Mouse (Mus musculus): ENCODE results near the gene Oxld1. TPM values are rescaled to one million over a fixed set of nuclear protein-coding genes. Genes with fewer than 3 reads are reported as not detected.
"Not testable (repeated sequence)": the region's sequence is repeated elsewhere in the genome, so short reads cannot be mapped to it uniquely, and the experiment has no call there.

The Oxld1 gene
- total RNA-seq, 2 experiments from 2014 or later = 15.5 to 16.2 TPM

DNA sequence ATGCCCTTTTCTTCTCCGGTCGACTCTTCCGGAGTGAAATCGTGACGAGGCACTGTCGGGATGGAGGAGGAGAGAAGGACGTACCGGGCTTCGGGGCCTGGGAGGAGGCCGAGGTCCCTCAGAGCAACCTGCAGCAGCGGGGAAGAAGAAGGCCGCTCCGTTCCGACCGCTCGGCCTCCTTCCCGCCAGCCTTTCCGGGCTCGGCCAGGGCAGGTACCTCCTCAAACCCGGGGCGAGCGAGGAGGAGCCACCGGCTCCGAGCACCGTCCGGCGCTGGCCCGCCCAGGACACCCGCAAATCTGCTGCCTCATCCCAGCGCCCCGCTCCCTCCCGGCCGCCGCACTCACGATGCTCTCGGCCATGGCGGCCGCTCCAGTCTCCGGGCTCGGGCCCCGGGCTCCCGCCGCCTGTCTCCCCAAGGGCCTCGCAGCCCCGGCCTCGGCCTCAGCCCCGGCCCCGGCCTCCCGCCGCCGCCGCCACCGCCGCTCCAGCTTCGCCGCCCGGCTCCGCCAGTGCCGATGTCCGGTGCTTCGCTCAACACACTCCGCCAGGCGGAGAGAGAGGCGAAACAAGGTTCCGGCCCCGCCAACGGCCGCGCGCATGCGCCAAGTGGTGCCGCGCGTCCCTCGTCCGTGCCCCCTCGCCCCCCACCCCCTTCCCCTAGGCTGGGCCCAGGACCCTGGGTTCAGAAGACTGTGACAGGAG is 20.6 kb downstream of the Oxld1 start, which contains the start of gene Nploc4:
Gene Nploc4, minus strand, starts transcription at position 557 of the 705 bp plus-strand sequence.
- DNase-seq (ENCODE audit: extremely low spot score in 1 of 2, low spot score in 1 of 2) = peak; percentile 83 to 91

DNA sequence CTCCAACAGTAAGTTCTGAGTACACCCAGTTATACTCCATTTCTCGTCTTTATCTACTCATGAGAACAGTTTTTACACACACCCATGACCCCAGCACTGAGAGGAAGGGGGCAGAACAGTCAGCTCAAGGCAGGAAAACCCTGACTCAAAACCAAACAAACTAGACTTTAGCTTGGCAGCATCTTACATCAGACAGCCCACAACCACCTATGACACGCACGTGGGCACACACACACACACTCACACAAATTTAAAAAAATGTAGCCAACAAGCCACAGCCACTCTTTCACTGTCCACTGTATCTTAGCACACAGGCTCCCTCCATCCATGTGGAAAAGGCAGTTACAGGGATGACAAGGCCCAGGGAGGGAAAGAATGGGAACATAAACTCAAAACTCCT is 31.1 kb downstream of the Oxld1 start:
- no peak for DNase-seq (ENCODE audit: extremely low spot score in 1 of 2, low spot score in 1 of 2)

- peak; percentile 53 to 75 for DNase-seq (ENCODE audit: extremely low spot score in 1 of 2, low spot score in 1 of 2)
These were observed 34.1 kb downstream of the Oxld1 start for GRCm38 (mm10) chr11:120423569-120424295.

- DNase-seq (ENCODE audit: extremely low spot score in 1 of 2, low spot score in 1 of 2) = no peak
These were observed 35.0 kb downstream of the Oxld1 start for GRCm38 (mm10) chr11:120422651-120423568.

GRCm38 (mm10) chr11:120418592-120418991 is 39.3 kb downstream of the Oxld1 start:
- DNase-seq (ENCODE audit: extremely low spot score in 1 of 2, low spot score in 1 of 2) = no peak

DNA sequence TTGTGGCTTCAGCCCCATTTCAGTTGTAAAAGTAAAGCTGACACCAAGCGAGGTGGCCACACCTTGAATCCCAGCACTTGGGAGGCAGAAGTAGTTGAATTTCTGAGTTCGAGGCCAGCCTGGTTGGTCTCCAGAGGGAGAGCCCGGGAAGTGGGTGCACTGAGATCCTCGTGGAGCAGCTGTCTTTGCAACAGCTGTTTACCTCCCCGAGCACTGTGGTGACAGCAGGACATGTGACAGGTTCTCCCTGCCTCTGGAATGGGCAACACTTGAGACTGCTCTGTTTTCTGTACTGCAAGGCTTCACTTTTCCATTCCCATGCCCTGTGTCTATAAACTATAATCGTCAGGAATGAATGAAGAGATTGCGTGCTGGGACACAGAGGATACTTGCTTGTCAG is 40.0 kb downstream of the Oxld1 start:
- no peak for DNase-seq (ENCODE audit: extremely low spot score in 1 of 2, low spot score in 1 of 2)

- not testable (repeated sequence) for DNase-seq (ENCODE audit: extremely low spot score in 1 of 2, low spot score in 1 of 2)
These were observed 44.2 kb downstream of the Oxld1 start for GRCm38 (mm10) chr11:120413621-120414020.

Other genes starting within 250 kb of the Oxld1 start
- 10 to 100 TPM; 17.7 to 22.6 TPM for gene Bahcc1, start 225.1 kb downstream of the Oxld1 start, total RNA-seq (2021)
- gene Actg1, start 109.5 kb downstream of the Oxld1 start, total RNA-seq (2021) = 1,000 to 10,000 TPM; 1,451 to 1,562 TPM
- gene Fscn2, start 96.5 kb downstream of the Oxld1 start, total RNA-seq (2021) = under 1 TPM in 1 of 2 experiments, not detected in 1; 0.89 TPM
- 10 to 100 TPM; 16.2 to 17.1 TPM for gene Faap100, start 79.3 kb downstream of the Oxld1 start, total RNA-seq (2021)
- gene Nploc4, start 20.4 kb downstream of the Oxld1 start, total RNA-seq (2021) = 10 to 100 TPM; 62.4 to 63.0 TPM
- gene Tspan10, start 15.4 kb downstream of the Oxld1 start, total RNA-seq (2021) = 1 to 10 TPM in 1 of 2 experiments, under 1 TPM in 1; 0.32 to 6.8 TPM
- gene Pde6g, start 4.6 kb downstream of the Oxld1 start, total RNA-seq (2021) = under 1 TPM; 0.56 to 0.59 TPM
- 10 to 100 TPM; 23.6 to 26.8 TPM for gene Ccdc137, start within 50 bp of the Oxld1 start, total RNA-seq (2021)
- gene Arl16, start 9.5 kb upstream of the Oxld1 start, total RNA-seq (2021) = 10 to 100 TPM; 50.8 to 53.8 TPM
- gene Mrpl12, start 26.5 kb upstream of the Oxld1 start, total RNA-seq (2021) = 10 to 100 TPM; 60.9 to 72.0 TPM
- gene Slc25a10, start 33.8 kb upstream of the Oxld1 start, total RNA-seq (2021) = 10 to 100 TPM; 18.1 to 22.4 TPM
- gene Gcgr, start 72.6 kb upstream of the Oxld1 start, total RNA-seq (2021) = under 1 TPM; 0.15 to 0.19 TPM
- 10 to 100 TPM; 86.1 to 86.5 TPM for gene Mcrip1, start 91.7 kb upstream of the Oxld1 start, total RNA-seq (2021)
- gene Ppp1r27, start 93.1 kb upstream of the Oxld1 start, total RNA-seq (2021) = not detected
- gene P4hb, start 115.2 kb upstream of the Oxld1 start, total RNA-seq (2021) = 100 to 1,000 TPM; 127 to 136 TPM
- gene Arhgdia, start 123.6 kb upstream of the Oxld1 start, total RNA-seq (2021) = 100 to 1,000 TPM; 306 to 324 TPM
- gene Alyref, start 140.3 kb upstream of the Oxld1 start, total RNA-seq (2021) = 10 to 100 TPM; 61.7 to 67.4 TPM
- gene Anapc11, start 140.4 kb upstream of the Oxld1 start, total RNA-seq (2021) = 100 to 1,000 TPM in 1 of 2 experiments, 10 to 100 TPM in 1; 87.2 to 109 TPM
- 1 to 10 TPM; 2.1 to 2.9 TPM for gene Npb, start 150.4 kb upstream of the Oxld1 start, total RNA-seq (2021)
- gene Pcyt2, start 159.9 kb upstream of the Oxld1 start, total RNA-seq (2021) = 100 to 1,000 TPM; 133 to 162 TPM
- gene Sirt7, start 167.2 kb upstream of the Oxld1 start, total RNA-seq (2021) = 10 to 100 TPM; 36.1 to 42.4 TPM
- 10 to 100 TPM; 68.9 to 83.2 TPM for gene Mafg, start 175.5 kb upstream of the Oxld1 start, total RNA-seq (2021)
- gene Pycr1, start 185.7 kb upstream of the Oxld1 start, total RNA-seq (2021) = 1 to 10 TPM; 4.3 to 4.9 TPM
- gene Myadml2, start 190.1 kb upstream of the Oxld1 start, total RNA-seq (2021) = 1 to 10 TPM; 2.5 to 3.5 TPM
- gene Notum, start 203.1 kb upstream of the Oxld1 start, total RNA-seq (2021) = 1 to 10 TPM; 4.5 to 8.2 TPM
- 10 to 100 TPM; 50.0 to 55.7 TPM for gene Aspscr1, start 214.9 kb upstream of the Oxld1 start, total RNA-seq (2021)

Data from layer of hippocampus, postnatal 25 days (tissue).